Mouse (Mus musculus): ENCODE data around the gene Scfd2. TPM values are rescaled to one million over a fixed set of nuclear protein-coding genes. Genes with fewer than 3 reads are reported as not detected.

Scfd2 gene
- polyA plus RNA-seq, 1 experiment from 2014 or later, result 14.9 TPM

GRCm38 (mm10) chr5:74279673-74280072 is 251.9 kb downstream of the Scfd2 start:
- Histone ChIP-seq H3K27me3 (replicated peaks; ENCODE audit: low read depth, poor library complexity, severe bottlenecking) (peaks cover 7% of the 10 kb centered on the region), H3K9me3 (no peaks in the 10 kb centered on the region), H3K27ac (replicated peaks) (no peak overlapping the region), H3K4me1 (peaks cover 13% of the 10 kb centered on the region; the same call in 1 of the 2 replicates), H3K36me3 (replicated peaks) (no peaks in the 10 kb centered on the region), H3K4me3 (no peak overlapping the region)
- WGBS, result 94% methylated on average over 7 of the region's 7 CpGs
- DNase-seq (ENCODE audit: low spot score), result no peak

GRCm38 (mm10) chr5:74278428-74278827 is 253.1 kb downstream of the Scfd2 start:
- H3K27ac ChIP-seq (replicated peaks), result 0 out of 2 replicates have a peak overlapping the region, but pooled peaks have one; percentile 16
- no peak overlapping the region for H3K4me3 ChIP-seq
- no peaks in the 10 kb centered on the region for H3K9me3 ChIP-seq
- DNase-seq (ENCODE audit: low spot score), result no peak
- peaks cover 18% of the 10 kb centered on the region; the same call in 1 of the 2 replicates for H3K4me1 ChIP-seq
- no peaks in the 10 kb centered on the region for H3K36me3 ChIP-seq (replicated peaks)
- peaks cover 12% of the 10 kb centered on the region for H3K27me3 ChIP-seq (replicated peaks; ENCODE audit: low read depth, poor library complexity, severe bottlenecking)
- WGBS, result 78% methylated on average over 7 of the region's 7 CpGs

DNA sequence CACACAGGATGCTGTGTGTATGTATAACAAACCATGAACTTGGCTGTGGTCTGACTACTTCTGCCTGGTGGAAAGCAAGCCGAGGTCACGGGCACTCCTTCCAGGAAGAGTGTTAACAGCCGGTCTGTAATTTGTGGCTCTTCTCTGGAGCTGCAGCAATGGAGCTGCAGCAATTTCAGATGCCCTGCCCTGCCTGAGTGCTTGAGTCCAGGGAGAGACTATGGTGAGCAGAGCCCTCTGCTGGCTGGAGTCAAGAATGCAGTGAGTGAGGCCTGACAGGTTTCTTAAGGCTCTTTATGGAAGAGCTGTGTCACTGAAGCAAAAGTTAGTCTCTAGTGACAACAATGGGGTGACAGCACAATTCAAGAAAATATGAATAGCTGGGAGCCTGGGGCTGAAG is 253.8 kb downstream of the Scfd2 start:
- H3K9me3 ChIP-seq, result no peaks in the 10 kb centered on the region
- H3K27me3 ChIP-seq (replicated peaks; ENCODE audit: low read depth, poor library complexity, severe bottlenecking), result peaks cover 12% of the 10 kb centered on the region
- no peaks in the 10 kb centered on the region for H3K36me3 ChIP-seq (replicated peaks)
- H3K4me3 ChIP-seq, result no peak overlapping the region
- 10% methylated on average over 3 of the region's 3 CpGs for WGBS
- H3K4me1 ChIP-seq, result peaks cover 19% of the 10 kb centered on the region; the same call in 1 of the 2 replicates
- peak; percentile 91 for DNase-seq (ENCODE audit: low spot score)
- H3K27ac ChIP-seq (replicated peaks), result no peak overlapping the region

GRCm38 (mm10) chr5:74277216-74277615 is 254.3 kb downstream of the Scfd2 start:
- no peaks in the 10 kb centered on the region for H3K36me3 ChIP-seq (replicated peaks)
- H3K4me3 ChIP-seq, result no peak overlapping the region
- H3K4me1 ChIP-seq, result peaks cover 19% of the 10 kb centered on the region; the same call in 1 of the 2 replicates
- H3K27ac ChIP-seq (replicated peaks), result 0 out of 2 replicates have a peak overlapping the region, but pooled peaks have one; percentile 19
- peaks cover 12% of the 10 kb centered on the region for H3K27me3 ChIP-seq (replicated peaks; ENCODE audit: low read depth, poor library complexity, severe bottlenecking)
- no peaks in the 10 kb centered on the region for H3K9me3 ChIP-seq
- 90% methylated on average over 5 of the region's 5 CpGs for WGBS
- no peak for DNase-seq (ENCODE audit: low spot score)

DNA sequence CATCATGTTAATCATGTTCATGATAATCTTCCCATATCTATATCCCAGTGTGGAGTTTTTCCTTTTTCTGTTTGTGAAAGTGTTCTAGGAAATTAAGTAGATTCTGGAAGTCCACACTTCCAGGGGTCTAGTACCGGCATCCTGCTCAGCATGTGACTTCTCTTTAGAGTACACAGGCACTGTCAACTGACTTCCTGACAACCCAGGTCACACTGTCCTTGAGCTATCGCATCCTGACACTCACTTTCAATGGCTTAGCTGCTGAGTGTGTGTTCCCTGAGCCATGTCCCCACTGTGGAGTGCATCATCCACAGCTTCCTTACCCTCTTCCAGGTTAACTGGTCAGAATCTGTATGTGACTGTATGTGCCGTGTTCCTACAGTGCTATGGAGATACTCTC is 258.2 kb downstream of the Scfd2 start:
- no peaks in the 10 kb centered on the region for H3K36me3 ChIP-seq (replicated peaks)
- H3K27ac ChIP-seq (replicated peaks), result no peak overlapping the region
- no peak overlapping the region for H3K4me3 ChIP-seq
- peaks cover 7% of the 10 kb centered on the region for H3K27me3 ChIP-seq (replicated peaks; ENCODE audit: low read depth, poor library complexity, severe bottlenecking)
- peaks cover 33% of the 10 kb centered on the region for H3K4me1 ChIP-seq
- 81% methylated on average over 3 of the region's 3 CpGs for WGBS
- no peaks in the 10 kb centered on the region for H3K9me3 ChIP-seq
- DNase-seq (ENCODE audit: low spot score), result no peak

DNA sequence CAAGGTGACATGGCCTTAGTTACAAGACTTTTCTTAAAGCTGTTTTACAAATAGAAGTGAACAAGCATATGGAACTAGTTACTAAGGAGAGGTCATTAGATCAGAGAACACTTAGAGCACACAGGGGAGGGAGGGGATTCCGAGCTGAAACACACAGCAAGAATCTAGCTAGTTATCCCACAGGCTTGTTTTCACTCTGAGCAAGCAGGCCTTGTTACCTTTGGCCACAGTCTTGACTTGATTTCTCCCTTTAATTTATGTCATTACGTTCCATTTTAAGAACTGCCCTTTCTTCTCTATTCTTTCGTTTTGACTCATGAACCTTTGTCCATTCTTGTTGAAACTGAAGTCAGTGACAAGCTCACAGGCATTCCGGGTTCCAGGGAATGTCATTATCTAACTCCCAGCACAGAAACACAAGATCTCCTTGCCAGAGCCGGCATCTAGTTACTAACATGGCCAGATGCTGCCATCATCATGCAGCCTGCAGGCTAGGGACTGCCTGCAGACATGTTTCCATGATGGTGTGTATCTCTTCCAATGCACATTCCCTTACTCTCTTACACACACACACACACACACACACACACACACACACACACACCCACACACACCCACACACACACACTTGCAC is 263.7 kb downstream of the Scfd2 start:
- peak; percentile 45 for DNase-seq (ENCODE audit: low spot score)
- Histone ChIP-seq H3K27me3 (replicated peaks; ENCODE audit: low read depth, poor library complexity, severe bottlenecking) (no peaks in the 10 kb centered on the region), H3K9me3 (no peaks in the 10 kb centered on the region), H3K36me3 (replicated peaks) (no peaks in the 10 kb centered on the region), H3K27ac (replicated peaks) (peak overlapping the region; percentile 12), H3K4me3 (no peak overlapping the region), H3K4me1 (peaks cover 64% of the 10 kb centered on the region)
- 30% methylated on average over 5 of the region's 5 CpGs for WGBS

DNA sequence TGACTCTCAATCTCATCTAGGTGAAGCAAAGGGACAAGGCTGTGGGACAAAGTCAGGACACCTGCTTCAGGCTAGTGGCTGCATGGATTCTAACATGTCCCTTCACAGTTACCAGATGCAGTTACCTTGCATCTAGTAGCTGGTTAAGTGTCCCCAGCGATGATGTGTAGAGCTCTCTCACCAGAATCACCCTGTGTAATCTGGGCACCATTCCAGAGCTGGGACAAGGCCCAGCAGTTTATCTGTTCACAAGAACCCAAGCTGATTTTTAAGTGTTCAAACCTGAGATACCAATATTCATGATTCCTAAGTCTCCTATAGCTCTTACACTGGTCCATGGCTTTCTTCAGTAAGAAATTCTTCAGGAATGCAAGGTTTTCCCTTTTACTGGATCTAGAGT is 264.4 kb downstream of the Scfd2 start:
- peaks cover 64% of the 10 kb centered on the region for H3K4me1 ChIP-seq
- DNase-seq (ENCODE audit: low spot score), result no peak
- 87% methylated on average over 1 of the region's 1 CpGs for WGBS
- no peaks in the 10 kb centered on the region for H3K27me3 ChIP-seq (replicated peaks; ENCODE audit: low read depth, poor library complexity, severe bottlenecking)
- no peaks in the 10 kb centered on the region for H3K9me3 ChIP-seq
- H3K4me3 ChIP-seq, result no peak overlapping the region
- no peaks in the 10 kb centered on the region for H3K36me3 ChIP-seq (replicated peaks)
- H3K27ac ChIP-seq (replicated peaks), result peak overlapping the region; percentile 60

DNA sequence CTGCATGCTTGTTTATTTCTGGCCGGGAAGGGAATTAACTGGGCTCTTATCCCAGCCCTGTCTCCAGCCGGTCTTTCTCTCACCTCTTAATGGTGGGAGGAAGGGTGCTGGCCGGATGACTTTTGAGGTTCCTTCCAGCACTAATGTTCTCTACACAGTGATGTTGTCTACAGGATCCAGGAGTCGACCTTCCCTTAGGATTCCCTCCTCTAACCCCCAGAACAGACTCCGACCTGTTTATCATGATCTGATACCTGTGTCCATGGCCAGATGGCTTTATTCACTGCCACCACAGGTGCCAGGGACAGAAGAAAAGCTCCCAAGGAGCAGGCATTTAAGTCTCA is 265.1 kb downstream of the Scfd2 start:
- H3K27ac ChIP-seq (replicated peaks), result peak overlapping the region; percentile 82
- WGBS, result 66% methylated on average over 5 of the region's 5 CpGs
- no peaks in the 10 kb centered on the region for H3K27me3 ChIP-seq (replicated peaks; ENCODE audit: low read depth, poor library complexity, severe bottlenecking)
- H3K9me3 ChIP-seq, result no peaks in the 10 kb centered on the region
- no peak for DNase-seq (ENCODE audit: low spot score)
- peaks cover 61% of the 10 kb centered on the region for H3K4me1 ChIP-seq
- H3K36me3 ChIP-seq (replicated peaks), result no peaks in the 10 kb centered on the region
- H3K4me3 ChIP-seq, result no peak overlapping the region

DNA sequence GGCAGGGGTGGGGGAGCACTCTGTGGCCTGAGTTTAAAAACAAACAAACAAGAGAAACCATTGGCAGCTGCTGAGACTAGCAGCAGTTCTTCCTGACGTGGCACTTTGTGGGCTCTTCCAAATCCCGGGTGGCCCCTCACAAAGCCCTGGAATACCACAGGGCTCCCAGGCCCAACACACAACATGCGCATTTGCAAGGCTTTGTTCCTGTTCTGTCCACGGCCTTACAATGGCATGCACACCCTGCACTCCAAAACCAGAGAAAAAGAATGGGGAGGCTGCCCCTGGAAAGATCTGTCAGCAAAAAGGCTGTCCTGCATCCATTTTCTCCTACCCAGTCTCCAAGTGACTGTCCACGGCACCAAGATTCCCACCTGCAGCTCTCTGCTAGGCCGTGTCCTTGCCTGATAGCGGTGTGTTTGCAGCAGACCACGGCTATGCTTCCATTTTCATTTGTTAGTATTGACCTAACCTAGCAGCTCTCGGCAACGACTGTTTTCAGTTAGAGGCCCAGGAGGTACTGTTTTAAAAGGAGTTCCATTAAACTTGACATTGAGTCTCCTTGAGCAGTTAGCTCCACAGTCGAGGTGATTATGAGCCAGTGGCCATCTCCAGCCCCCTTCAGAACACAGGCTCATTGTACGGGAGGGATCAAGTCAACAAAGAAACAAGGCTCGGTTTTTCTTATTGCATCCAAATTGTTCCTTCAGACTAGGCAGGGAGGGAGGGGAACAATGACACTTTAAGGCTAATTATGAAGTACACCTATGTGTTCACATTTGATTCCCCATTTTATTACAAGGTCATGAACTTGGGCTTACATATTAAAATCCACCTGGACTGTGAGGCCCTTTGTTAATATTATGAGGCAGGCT is 265.7 kb downstream of the Scfd2 start:
- DNase-seq (ENCODE audit: low spot score), result no peak
- Histone ChIP-seq H3K36me3 (replicated peaks) (no peaks in the 10 kb centered on the region), H3K27me3 (replicated peaks; ENCODE audit: low read depth, poor library complexity, severe bottlenecking) (no peaks in the 10 kb centered on the region), H3K4me1 (peaks cover 66% of the 10 kb centered on the region), H3K4me3 (no peak overlapping the region), H3K27ac (replicated peaks) (peak overlapping the region; percentile 82), H3K9me3 (no peaks in the 10 kb centered on the region)
- WGBS, result 45% methylated on average over 13 of the region's 13 CpGs

DNA sequence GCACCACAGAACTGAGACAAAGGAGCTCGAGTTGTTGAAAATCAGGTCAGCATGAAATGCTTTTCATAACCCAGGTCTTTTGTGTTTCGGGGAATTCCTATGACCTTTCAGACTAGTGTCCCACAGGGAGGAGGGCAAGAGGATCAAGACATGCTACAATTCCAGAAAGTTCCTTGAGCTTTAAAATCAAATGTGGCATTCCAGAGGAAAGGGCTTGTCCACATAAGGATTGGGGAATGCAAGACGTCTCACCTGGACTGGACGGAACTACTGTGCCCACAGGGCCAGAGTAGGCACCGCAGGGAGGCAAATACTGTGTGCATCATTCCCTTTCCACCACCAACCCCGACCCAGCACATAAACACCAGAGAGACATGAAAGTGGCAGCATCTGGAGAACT is 266.4 kb downstream of the Scfd2 start:
- H3K27me3 ChIP-seq (replicated peaks; ENCODE audit: low read depth, poor library complexity, severe bottlenecking), result no peaks in the 10 kb centered on the region
- H3K9me3 ChIP-seq, result no peaks in the 10 kb centered on the region
- no peaks in the 10 kb centered on the region for H3K36me3 ChIP-seq (replicated peaks)
- H3K4me1 ChIP-seq, result peaks cover 73% of the 10 kb centered on the region
- H3K27ac ChIP-seq (replicated peaks), result peak overlapping the region; percentile 82
- no peak for DNase-seq (ENCODE audit: low spot score)
- WGBS, result 66% methylated on average over 6 of the region's 6 CpGs
- no peak overlapping the region for H3K4me3 ChIP-seq

DNA sequence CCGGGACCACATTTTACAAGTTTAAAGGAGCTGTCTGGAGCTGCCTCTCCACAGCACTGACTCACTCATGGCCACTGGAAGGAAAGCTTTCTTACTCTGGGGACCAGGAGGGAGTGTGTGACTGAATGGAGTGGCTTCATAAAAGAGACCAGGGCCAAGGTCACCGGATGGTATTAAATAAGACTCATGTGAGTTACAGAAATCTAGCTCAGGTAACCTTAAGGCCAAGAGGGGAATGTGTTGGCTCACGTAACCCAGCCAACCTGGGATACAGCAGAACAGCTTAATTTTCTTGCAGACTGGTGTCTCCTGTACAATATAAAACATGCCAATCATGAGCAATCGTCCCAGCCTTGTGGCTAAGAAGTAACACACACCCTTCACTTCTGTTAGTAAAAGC is 267.0 kb downstream of the Scfd2 start:
- H3K36me3 ChIP-seq (replicated peaks), result no peaks in the 10 kb centered on the region
- peak overlapping the region; percentile 82 for H3K27ac ChIP-seq (replicated peaks)
- no peaks in the 10 kb centered on the region for H3K27me3 ChIP-seq (replicated peaks; ENCODE audit: low read depth, poor library complexity, severe bottlenecking)
- H3K9me3 ChIP-seq, result no peaks in the 10 kb centered on the region
- peaks cover 75% of the 10 kb centered on the region for H3K4me1 ChIP-seq
- 68% methylated on average over 4 of the region's 4 CpGs for WGBS
- DNase-seq (ENCODE audit: low spot score), result no peak
- no peak overlapping the region for H3K4me3 ChIP-seq

DNA sequence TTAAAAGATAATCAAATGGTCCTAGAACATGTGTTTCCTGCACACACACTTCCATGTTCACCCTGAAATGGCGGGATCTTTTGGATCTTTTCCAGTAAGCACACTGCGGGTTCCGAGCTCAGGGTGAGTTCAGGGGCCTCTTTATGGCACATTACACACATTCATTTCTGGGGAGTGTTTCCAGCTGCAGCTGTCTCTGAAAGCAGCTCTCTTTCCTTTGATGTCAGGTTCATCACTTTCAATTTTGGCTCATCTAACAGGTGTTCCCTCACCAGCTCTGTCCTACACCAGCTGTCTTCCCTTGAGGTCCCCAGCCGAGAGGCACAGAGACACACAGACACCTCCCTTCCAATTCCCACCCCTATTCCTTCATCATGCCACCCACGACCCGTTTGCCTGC is 270.5 kb downstream of the Scfd2 start:
- WGBS, result 78% methylated on average over 6 of the region's 6 CpGs
- H3K4me3 ChIP-seq, result no peak overlapping the region
- H3K4me1 ChIP-seq, result peaks cover 43% of the 10 kb centered on the region
- H3K9me3 ChIP-seq, result no peaks in the 10 kb centered on the region
- H3K36me3 ChIP-seq (replicated peaks), result no peaks in the 10 kb centered on the region
- H3K27me3 ChIP-seq (replicated peaks; ENCODE audit: low read depth, poor library complexity, severe bottlenecking), result no peaks in the 10 kb centered on the region
- no peak for DNase-seq (ENCODE audit: low spot score)
- peak overlapping the region; percentile 71 for H3K27ac ChIP-seq (replicated peaks)

DNA sequence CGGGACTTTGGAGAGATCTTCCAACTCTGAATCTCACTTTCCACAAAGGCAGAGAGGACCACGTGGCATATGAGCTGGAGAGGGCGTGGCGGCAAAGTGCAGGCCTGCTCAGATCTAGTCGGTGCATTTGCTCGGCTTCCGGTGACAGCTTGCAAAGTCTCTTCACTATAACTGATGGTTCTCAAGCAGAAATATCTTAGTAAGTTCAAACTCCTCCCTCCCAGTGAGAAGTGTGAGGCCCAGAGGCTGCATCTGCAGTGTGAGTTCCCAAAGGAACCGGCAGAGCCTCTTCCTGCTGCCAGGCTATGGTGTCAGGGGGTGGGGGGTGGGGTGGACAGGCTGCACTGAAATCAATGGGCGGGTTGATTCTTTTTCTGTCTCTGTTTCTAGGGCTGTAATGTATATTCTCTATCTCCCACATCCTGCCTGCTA is 271.2 kb downstream of the Scfd2 start:
- Histone ChIP-seq H3K4me1 (peaks cover 37% of the 10 kb centered on the region), H3K4me3 (no peak overlapping the region), H3K27me3 (replicated peaks; ENCODE audit: low read depth, poor library complexity, severe bottlenecking) (no peaks in the 10 kb centered on the region), H3K9me3 (no peaks in the 10 kb centered on the region), H3K27ac (replicated peaks) (peak overlapping the region; percentile 71), H3K36me3 (replicated peaks) (no peaks in the 10 kb centered on the region)
- WGBS, result 49% methylated on average over 9 of the region's 9 CpGs
- peak; percentile 42 for DNase-seq (ENCODE audit: low spot score)

Measured in embryonic facial prominence, embryonic 10.5 days (tissue).